Mouse (Mus musculus) olfactory bulb, adult 2 months (tissue): Measurements from ENCODE around the gene Sar1a.

Experiments used
- CTCF ChIP-seq: fragments of 200-500 bp; IDR thresholded peaks from 2 replicates; pipeline ENCODE4 v1.5.1; 2012; ENCODE audit warnings: low read depth, mild to moderate bottlenecking, low read length, moderate library complexity; ENCODE audit not compliant: insufficient read depth
- POLR2A ChIP-seq: fragments of 200-500 bp; IDR thresholded peaks from 2 replicates; pipeline ENCODE4 v1.6.1; 2012; ENCODE audit warnings: mild to moderate bottlenecking, low read depth, low read length, moderate library complexity; ENCODE audit not compliant: insufficient read depth

DNA sequence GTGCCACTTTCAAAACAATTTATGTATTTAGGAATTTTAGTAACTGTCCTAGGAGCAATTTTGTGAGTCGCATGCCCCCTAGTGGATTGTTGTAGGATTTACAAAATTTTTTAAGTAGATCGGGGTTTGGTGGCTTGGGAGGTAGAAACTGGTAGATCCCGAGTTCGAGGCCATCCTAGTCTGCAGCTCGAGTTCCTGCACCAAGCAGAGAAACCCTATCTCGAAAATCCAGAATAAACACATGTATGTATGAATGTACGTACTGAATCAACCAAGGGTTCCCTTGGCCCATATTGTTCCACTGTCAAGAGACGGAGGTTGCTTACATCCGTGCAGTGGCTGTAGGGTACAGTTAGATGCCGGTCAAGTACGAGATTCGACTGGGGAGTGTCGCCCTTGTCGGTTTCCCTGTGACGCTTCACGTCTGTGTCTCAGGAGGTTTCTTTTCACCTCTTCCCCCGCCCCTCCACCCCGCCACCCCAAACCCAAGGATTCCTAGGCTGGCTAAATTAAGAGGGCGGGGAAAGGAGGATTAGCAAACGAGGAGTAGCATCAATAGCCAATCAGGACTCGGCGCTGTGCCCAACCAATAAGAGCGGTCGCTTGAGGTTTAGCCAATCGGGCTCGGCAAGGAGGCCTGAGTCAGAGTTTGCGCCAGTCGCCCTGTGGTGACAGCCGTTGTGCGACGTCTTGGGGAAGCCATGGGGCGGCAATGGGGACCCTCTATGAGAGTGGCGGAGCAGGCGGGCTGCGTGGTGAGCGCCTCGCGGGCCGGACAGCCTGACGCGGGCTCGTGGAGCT is 15.0 kb downstream of the Sar1a start, which contains the start of gene Tysnd1:
- peak; percentile 72; the same call in 1 of the 2 replicates for TF ChIP-seq POLR2A
- TF ChIP-seq CTCF: no peak
